Mouse (Mus musculus) heart, postnatal 0 days (tissue): ENCODE data around the gene Ecd.
A peak's percentile ranks its signal among the peaks of the same experiment; 100 is the strongest.

Source experiments
- CTCF ChIP-seq: IDR thresholded peaks from 2 replicates; pipeline ENCODE4 v1.5.1; 2016; ENCODE audit warnings: antibody characterized with exemption, control low read depth, low read depth
- EP300 ChIP-seq: IDR thresholded peaks from 2 replicates; pipeline ENCODE4 v1.6.1; 2016; ENCODE audit warnings: antibody characterized with exemption, low read depth

- TF ChIP-seq CTCF (peak; percentile 41), EP300 (no peak)
Measured at GRCm38 (mm10) chr14:20319420-20319819, 28.5 kb downstream of the Ecd start.
